Mouse (Mus musculus) hindbrain, embryonic 16.5 days (tissue): ENCODE data around the gene Spock1. TPM values are rescaled to one million over a fixed set of nuclear protein-coding genes. Genes with fewer than 3 reads are reported as not detected.
A peak's percentile ranks its signal among the peaks of the same experiment; 100 is the strongest.

Source experiments
- ATAC-seq: fragments of 200-750 bp; cut with Nextera tagmentation; 2 replicates; pipeline ENCODE4 v1.8.0; 2017; ENCODE audit warnings: moderate TSS enrichment, moderate library complexity
- H3K27ac ChIP-seq: fragments of 300-500 bp; sonication (generic); 2 replicates; pipeline ENCODE4 v1.5.1; 2014; ENCODE audit warnings: low read depth, mild to moderate bottlenecking, control low read depth, low read length, moderate library complexity
- H3K27me3 ChIP-seq: fragments of 300-500 bp; sonication (generic); replicated peaks from 2 replicates; pipeline ENCODE4 v1.6.1; 2014; ENCODE audit warnings: low read length; ENCODE audit not compliant: control insufficient read depth, insufficient read depth
- H3K36me3 ChIP-seq: fragments of 300-500 bp; sonication (generic); 2 replicates; pipeline ENCODE4 v1.6.1; 2014; ENCODE audit warnings: mild to moderate bottlenecking, low read length, moderate library complexity, mixed read lengths; ENCODE audit not compliant: control insufficient read depth, insufficient read depth
- H3K4me1 ChIP-seq: fragments of 300-500 bp; sonication (generic); 2 replicates; pipeline ENCODE4 v1.6.1; 2014; ENCODE audit warnings: low read depth, low read length; ENCODE audit not compliant: control insufficient read depth, insufficient read depth
- H3K4me2 ChIP-seq: fragments of 300-500 bp; sonication (generic); 2 replicates; pipeline ENCODE4 v1.6.1; 2014; ENCODE audit warnings: mild to moderate bottlenecking, low read length, control low read depth, moderate library complexity
- H3K4me3 ChIP-seq: fragments of 300-500 bp; sonication (generic); 2 replicates; pipeline ENCODE4 v1.5.1; 2014; ENCODE audit warnings: mild to moderate bottlenecking, low read length, control low read depth, moderate library complexity
- H3K9ac ChIP-seq: fragments of 300-500 bp; sonication (generic); 2 replicates; pipeline ENCODE4 v1.6.1; 2014; ENCODE audit warnings: low read depth, mild to moderate bottlenecking, control low read depth, low read length, moderate library complexity
- H3K9me3 ChIP-seq: fragments of 300-500 bp; sonication (generic); 2 replicates; pipeline ENCODE4 v1.6.1; 2014; ENCODE audit warnings: mild to moderate bottlenecking, low read length, moderate library complexity; ENCODE audit not compliant: control insufficient read depth
- WGBS: fragments of 180-500 bp; shearing (Covaris S2); extraction: QIAGEN DNeasy Blood & Tissue Kit; methylation state at CpG from one replicate; pipeline ENCODE4 v1.1.7; 2014; 5-methylcytosine and 5-hydroxymethylcytosine counted together
- polyA plus RNA-seq: library from polyadenylated mRNA; unstranded; fragments of >200 nt; fragmentation: Nextera tagmentation; extraction: Ambion mirVana; gene quantifications from 2 replicates; pipeline ENCODE4 v1.2.1, GENCODE M21; 2015

Spock1 gene
- polyA plus RNA-seq, 1 experiment from 2014 or later, result 83.3 TPM

DNA sequence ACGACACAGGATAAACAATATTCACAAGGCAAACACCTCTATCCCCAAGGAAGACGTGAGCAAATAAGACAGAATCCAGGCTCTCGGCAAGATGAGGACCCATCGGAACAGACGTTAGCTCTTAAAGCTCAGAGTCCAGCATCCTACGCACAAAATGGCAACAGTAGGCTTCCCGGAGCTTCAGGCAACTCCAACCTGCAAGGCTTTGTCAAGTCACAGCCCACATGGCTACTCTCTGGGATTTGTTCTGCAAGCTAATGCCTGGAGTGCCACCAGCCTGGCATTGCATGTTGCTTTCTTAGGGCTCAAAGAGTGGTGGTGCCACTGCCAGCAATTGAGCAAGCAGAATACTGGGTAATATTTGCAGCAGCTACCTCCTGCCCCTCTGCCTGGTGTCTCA is 373.8 kb downstream of the Spock1 start:
- no peaks in the 10 kb centered on the region for H3K9me3 ChIP-seq
- no peak overlapping the region for H3K27ac ChIP-seq
- no peaks in the 10 kb centered on the region for H3K36me3 ChIP-seq
- 88% methylated on average over 7 of the region's 7 CpGs for WGBS
- no peaks in the 10 kb centered on the region for H3K27me3 ChIP-seq
- H3K4me2 ChIP-seq, result no peak overlapping the region
- no peaks in the 10 kb centered on the region for H3K4me1 ChIP-seq
- no peak overlapping the region for H3K9ac ChIP-seq
- no peak overlapping the region for H3K4me3 ChIP-seq
- ATAC-seq, result no peak

DNA sequence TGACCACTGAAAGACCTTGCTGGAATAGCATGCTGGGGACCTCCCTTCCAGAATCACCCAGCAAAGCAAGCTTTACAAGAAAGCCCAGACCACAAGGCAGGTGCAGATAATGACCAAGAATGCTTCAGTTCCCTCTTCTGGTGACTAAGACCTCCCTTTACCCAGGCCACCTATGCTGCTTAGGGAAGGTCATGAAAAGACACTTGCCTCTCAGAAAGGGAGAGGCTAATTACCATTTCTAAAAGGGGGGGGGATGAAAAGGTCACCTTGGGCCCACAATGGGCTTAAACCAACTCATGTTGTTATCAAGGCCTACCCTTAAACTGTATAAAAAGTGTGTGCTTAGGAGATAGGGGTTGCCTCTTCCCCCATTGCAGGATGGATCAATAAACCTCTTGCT is 382.2 kb downstream of the Spock1 start:
- H3K36me3 ChIP-seq, result no peaks in the 10 kb centered on the region
- no peaks in the 10 kb centered on the region for H3K27me3 ChIP-seq
- ATAC-seq, result no peak
- no peaks in the 10 kb centered on the region for H3K9me3 ChIP-seq
- no peak overlapping the region for H3K4me3 ChIP-seq
- H3K9ac ChIP-seq, result no peak overlapping the region
- no peak overlapping the region for H3K4me2 ChIP-seq
- H3K4me1 ChIP-seq, result peaks cover 3% of the 10 kb centered on the region; the same call in 1 of the 2 replicates
- H3K27ac ChIP-seq, result no peak overlapping the region

DNA sequence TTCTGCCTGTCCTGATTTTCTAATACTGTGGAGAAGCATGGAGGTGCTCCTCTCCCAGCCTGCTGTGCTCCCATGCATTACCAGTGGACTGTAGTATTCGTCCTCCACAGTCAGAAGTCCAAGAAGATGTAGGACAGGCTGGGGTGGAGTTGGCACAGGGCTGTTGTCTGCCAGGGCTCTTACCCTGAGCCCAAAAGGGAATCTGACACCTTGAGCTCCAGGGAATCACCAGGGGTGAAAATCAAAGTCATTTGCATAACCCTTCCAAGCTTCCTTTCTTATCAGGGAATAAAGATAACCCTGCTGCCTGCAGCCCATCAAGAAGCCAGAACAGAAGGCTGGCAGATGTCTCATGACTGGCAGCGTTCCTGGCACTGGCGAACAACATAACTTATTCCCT is 383.6 kb downstream of the Spock1 start:
- Histone ChIP-seq H3K27ac (no peak overlapping the region), H3K4me2 (no peak overlapping the region), H3K27me3 (no peaks in the 10 kb centered on the region), H3K36me3 (no peaks in the 10 kb centered on the region), H3K4me3 (no peak overlapping the region), H3K4me1 (peaks cover 3% of the 10 kb centered on the region; the same call in 1 of the 2 replicates), H3K9ac (no peak overlapping the region), H3K9me3 (no peaks in the 10 kb centered on the region)
- WGBS, result 80% methylated on average over 3 of the region's 3 CpGs
- ATAC-seq, result no peak

DNA sequence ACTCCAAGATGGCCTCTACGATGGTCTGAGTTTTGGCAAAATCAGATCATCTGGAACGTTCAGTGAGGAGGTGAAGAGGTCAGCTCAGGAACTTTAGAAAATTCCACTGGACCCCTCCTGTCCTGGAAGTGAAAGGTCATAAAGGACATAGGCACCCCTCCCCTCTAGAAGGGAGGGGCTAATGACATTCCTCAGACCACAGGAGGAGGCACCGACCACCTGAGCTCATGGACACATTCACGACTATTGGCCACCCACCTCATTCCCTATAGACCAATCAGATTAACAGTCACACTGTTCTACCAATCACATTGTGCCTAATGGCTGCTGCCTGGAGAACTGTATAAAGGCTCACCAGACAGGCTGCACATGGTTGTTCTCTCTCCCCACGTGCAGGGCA is 384.8 kb downstream of the Spock1 start:
- ATAC-seq, result no peak
- H3K27me3 ChIP-seq, result no peaks in the 10 kb centered on the region
- WGBS, result 81% methylated on average over 5 of the region's 5 CpGs

DNA sequence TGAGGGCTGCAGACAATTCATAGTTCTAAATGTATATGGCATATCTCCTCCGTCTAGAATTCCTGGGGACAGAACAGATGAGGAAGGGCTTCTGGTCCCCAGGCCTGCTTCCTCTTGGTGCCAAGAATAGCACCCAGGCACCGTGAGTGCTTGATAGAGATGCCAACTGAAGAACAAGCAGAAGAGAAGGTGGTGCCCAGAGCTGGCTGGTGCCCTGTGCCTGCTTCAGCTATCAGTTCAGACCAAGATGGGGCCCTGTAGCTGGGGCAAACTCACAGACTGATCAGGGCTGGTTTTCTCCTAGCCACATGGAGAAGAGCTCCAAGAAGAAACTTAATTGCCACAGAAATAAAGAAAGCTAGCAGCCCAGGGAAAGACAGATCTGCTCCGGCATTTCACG is 385.8 kb downstream of the Spock1 start:
- ATAC-seq, result no peak
- Histone ChIP-seq H3K36me3 (no peaks in the 10 kb centered on the region), H3K4me1 (no peaks in the 10 kb centered on the region; the same call in 1 of the 2 replicates), H3K9ac (no peak overlapping the region), H3K4me2 (no peak overlapping the region), H3K9me3 (no peaks in the 10 kb centered on the region), H3K27ac (no peak overlapping the region), H3K4me3 (no peak overlapping the region), H3K27me3 (no peaks in the 10 kb centered on the region)
- WGBS, result 81% methylated on average over 4 of the region's 4 CpGs

More for the DNA sequence above, 384.8 kb downstream of the Spock1 start:
- H3K9ac ChIP-seq, result no peak overlapping the region
- H3K4me3 ChIP-seq, result no peak overlapping the region
- no peak overlapping the region for H3K27ac ChIP-seq
- H3K36me3 ChIP-seq, result no peaks in the 10 kb centered on the region
- H3K4me1 ChIP-seq, result no peaks in the 10 kb centered on the region; the same call in 1 of the 2 replicates
- H3K9me3 ChIP-seq, result no peaks in the 10 kb centered on the region
- no peak overlapping the region for H3K4me2 ChIP-seq

DNA sequence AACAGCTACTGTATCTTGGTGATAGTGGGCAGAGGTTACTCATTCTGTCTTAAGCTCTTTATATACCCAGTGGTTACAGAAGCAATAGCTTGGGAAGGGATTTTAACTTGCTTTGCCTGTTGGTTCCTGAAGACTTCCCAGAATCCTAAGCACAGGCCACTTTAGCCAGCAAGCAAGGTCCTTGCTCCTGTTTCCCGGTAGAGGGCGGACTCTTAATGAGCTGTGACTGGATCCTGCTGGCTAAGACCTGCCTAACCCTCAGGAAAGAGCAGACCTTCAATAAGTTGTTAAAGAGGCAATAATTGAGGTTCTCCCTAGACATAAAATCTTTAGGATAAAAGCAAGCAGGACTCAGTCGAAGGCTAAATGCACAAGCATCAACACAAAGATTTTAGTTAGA is 387.0 kb downstream of the Spock1 start:
- H3K4me2 ChIP-seq, result no peak overlapping the region
- no peak overlapping the region for H3K9ac ChIP-seq
- WGBS, result 11% methylated on average over 3 of the region's 3 CpGs
- no peaks in the 10 kb centered on the region for H3K9me3 ChIP-seq
- H3K4me1 ChIP-seq, result no peaks in the 10 kb centered on the region; the same call in 1 of the 2 replicates
- no peaks in the 10 kb centered on the region for H3K36me3 ChIP-seq
- no peak overlapping the region for H3K27ac ChIP-seq
- ATAC-seq, result 0 out of 2 replicates have a peak, but pooled peaks have one; percentile 69
- H3K4me3 ChIP-seq, result no peak overlapping the region
- H3K27me3 ChIP-seq, result no peaks in the 10 kb centered on the region

DNA sequence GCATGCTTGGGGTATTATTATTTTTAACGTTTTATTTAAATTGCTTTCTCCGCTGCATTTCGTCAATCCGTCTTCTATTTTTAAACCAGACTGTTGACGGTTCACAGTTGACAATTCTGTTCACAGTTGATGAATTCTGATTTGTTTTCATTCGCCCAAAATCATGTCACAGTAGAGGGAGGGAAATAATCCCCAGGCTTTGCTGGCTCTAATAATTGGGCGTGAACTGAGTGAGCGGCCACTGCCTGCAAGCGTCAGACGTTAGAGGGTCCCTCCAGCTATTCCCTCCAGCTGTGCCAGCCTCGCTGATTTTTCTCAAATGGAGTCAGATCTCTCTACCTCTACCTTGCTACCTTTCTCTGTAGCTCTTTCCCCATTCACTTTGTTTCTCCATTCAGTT is 388.3 kb downstream of the Spock1 start:
- no peak for ATAC-seq
- WGBS, result 46% methylated on average over 11 of the region's 11 CpGs
- no peaks in the 10 kb centered on the region for H3K27me3 ChIP-seq

DNA sequence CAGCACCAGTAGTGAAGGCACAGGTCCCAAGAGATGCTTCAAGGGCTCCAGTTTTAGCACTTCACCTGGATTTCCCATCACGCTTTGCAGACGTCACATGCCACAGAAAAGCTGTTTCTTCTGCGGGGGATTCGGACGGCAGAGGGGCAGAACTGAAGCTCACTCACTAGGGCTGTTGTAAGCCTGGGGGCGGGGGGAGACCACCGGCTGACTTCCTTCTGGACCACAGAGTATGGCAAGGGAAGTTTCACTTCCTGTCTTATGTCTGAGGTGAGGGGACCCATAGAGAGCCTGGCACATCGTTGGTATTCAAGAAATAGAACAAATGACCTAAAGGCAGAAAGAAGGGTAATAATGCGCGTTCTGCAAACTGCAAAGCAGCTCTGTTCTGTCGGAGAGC is 392.4 kb downstream of the Spock1 start:
- Histone ChIP-seq H3K9me3 (no peaks in the 10 kb centered on the region), H3K4me1 (peaks cover 2% of the 10 kb centered on the region), H3K4me3 (no peak overlapping the region), H3K4me2 (no peak overlapping the region), H3K27ac (no peak overlapping the region), H3K36me3 (no peaks in the 10 kb centered on the region), H3K27me3 (no peaks in the 10 kb centered on the region), H3K9ac (no peak overlapping the region)
- ATAC-seq, result 0 out of 2 replicates have a peak, but pooled peaks have one; percentile 27
- WGBS, result 83% methylated on average over 11 of the region's 11 CpGs

More for the DNA sequence above, 388.3 kb downstream of the Spock1 start:
- Histone ChIP-seq H3K36me3 (no peaks in the 10 kb centered on the region), H3K4me2 (no peak overlapping the region; the same call in 1 of the 2 replicates), H3K9me3 (no peaks in the 10 kb centered on the region), H3K9ac (no peak overlapping the region), H3K4me1 (no peaks in the 10 kb centered on the region; the same call in 1 of the 2 replicates), H3K4me3 (no peak overlapping the region), H3K27ac (no peak overlapping the region)

DNA sequence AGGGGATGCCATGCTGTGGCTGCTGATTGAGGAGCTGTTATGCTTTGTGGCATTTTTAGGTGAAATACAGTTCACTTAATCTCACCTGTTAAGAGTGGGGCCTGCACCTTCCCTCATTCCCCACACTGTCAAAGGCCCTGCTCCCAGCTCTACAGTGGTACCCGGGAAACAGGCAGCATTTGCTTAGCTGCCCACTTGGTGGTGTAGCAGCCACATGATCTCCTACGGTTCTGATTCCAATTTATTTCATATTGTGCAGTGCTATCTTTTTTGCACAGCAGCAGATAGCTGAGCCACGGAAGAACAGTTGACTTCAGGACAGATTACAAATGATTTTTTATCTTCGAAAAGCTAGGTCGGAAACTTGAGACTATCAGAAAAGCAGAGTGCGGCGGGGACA is 406.6 kb downstream of the Spock1 start:
- no peak overlapping the region for H3K27ac ChIP-seq
- peak; percentile 81; the same call in 1 of the 2 replicates for ATAC-seq

DNA sequence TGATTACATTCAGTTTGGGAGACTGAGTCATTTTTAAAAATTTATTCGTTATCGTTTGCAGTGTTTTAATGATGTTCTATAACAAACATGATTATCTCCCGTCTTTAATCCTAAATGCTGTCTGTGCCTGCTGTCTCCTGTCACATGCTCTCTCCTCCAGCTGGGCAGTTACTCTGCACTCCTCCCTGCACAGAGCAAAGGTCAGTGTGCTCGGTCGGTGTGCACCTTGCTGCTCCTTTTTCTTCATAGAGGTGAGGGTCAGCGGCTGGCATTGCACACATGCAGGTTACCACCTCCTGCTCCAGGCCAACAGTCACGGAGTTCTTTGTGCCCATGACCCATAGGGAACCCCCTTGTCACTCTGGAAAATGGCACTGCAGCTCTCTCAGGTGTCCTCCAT is 411.4 kb downstream of the Spock1 start:
- Histone ChIP-seq H3K9me3 (no peaks in the 10 kb centered on the region), H3K4me2 (no peak overlapping the region), H3K4me1 (no peaks in the 10 kb centered on the region), H3K9ac (no peak overlapping the region), H3K36me3 (no peaks in the 10 kb centered on the region), H3K27me3 (no peaks in the 10 kb centered on the region), H3K27ac (no peak overlapping the region), H3K4me3 (no peak overlapping the region)
- no peak for ATAC-seq
- WGBS, result 75% methylated on average over 7 of the region's 7 CpGs

More for the DNA sequence above, 406.6 kb downstream of the Spock1 start:
- Histone ChIP-seq H3K4me3 (no peak overlapping the region), H3K9ac (no peak overlapping the region), H3K27me3 (no peaks in the 10 kb centered on the region), H3K4me1 (no peaks in the 10 kb centered on the region), H3K36me3 (no peaks in the 10 kb centered on the region), H3K9me3 (no peaks in the 10 kb centered on the region), H3K4me2 (no peak overlapping the region)
- WGBS, result 79% methylated on average over 7 of the region's 7 CpGs
